ENCODE assay signal across 9 mouse cellular contexts in genomic region chr9:75760075-75760474, GRCm38 (mm10). TPM values are rescaled to one million over a fixed set of nuclear protein-coding genes. Genes with fewer than 3 reads are reported as not detected.
DNase-seq lines count a peak whose midpoint lies in the region; ATAC-seq and TF ChIP-seq lines count a peak whose summit lies in the region.
"Had no signal": no experiment of that assay in that cellular context is flagged by ENCODE, and none has a peak within 500 bp of the region (broad histone marks: within the 10 kb centered on the region; RNA-seq: fewer than 3 reads in every experiment).

No protein-coding gene starts in this region.

- intact Hi-C loops in gastrocnemius, adult 2 months (cut with DNase I), result loop anchor here (2.0 kb wide), 1 partner anchor 477 kb away; no protein-coding TSS in a partner anchor

- no peaks in the 10 kb centered on the region for H3K27me3 ChIP-seq in lung, embryonic 15.5 days
- H3K27me3 ChIP-seq in embryonic facial prominence, embryonic 13.5 days, result no peaks in the 10 kb centered on the region

- H3K4me1 ChIP-seq in lung, embryonic 15.5 days, result 0 out of 2 replicates have a peak, but pooled peaks cover 7% of the 10 kb centered on the region
- H3K4me1 ChIP-seq in embryonic facial prominence, embryonic 13.5 days, result 0 out of 2 replicates have a peak, but pooled peaks cover 2% of the 10 kb centered on the region

- peak overlapping the region; percentile 41; the same call in 1 of the 2 replicates for H3K4me2 ChIP-seq in lung, embryonic 15.5 days
- H3K4me2 ChIP-seq in embryonic facial prominence, embryonic 13.5 days, result peak overlapping the region; percentile 32

- 17% methylated on average over 5 of the region's 5 CpGs for WGBS in lung, embryonic 15.5 days
- WGBS in embryonic facial prominence, embryonic 13.5 days, result 18% methylated on average over 5 of the region's 5 CpGs

- H3K36me3 ChIP-seq in lung, embryonic 15.5 days, result no peaks in the 10 kb centered on the region
- no peaks in the 10 kb centered on the region for H3K36me3 ChIP-seq in embryonic facial prominence, embryonic 13.5 days

- TF ChIP-seq CTCF in gastrocnemius, adult 2 months (IDR thresholded peaks at IDR 0.05), result peak; percentile 57

- H3K9me3 ChIP-seq in lung, embryonic 15.5 days, result no peaks in the 10 kb centered on the region
- no peaks in the 10 kb centered on the region for H3K9me3 ChIP-seq in embryonic facial prominence, embryonic 13.5 days

- no peak overlapping the region for H3K9ac ChIP-seq in lung, embryonic 15.5 days
- H3K9ac ChIP-seq in embryonic facial prominence, embryonic 13.5 days, result no peak overlapping the region

- DNase-seq in gastrocnemius, adult 2 months, result no peak
- no peak for DNase-seq in gastrocnemius, adult 8-10 months (ENCODE audit: low spot score in 2 of 2)
- DNase-seq in lung, postnatal 25 days (ENCODE audit: low spot score), result no peak
- DNase-seq in MN1 (ENCODE audit: low spot score), result peak; percentile 15
- DNase-seq: heart, postnatal 36 days had no signal

- no peak overlapping the region for H3K27ac ChIP-seq in gastrocnemius, adult 2 months
- no peak overlapping the region for H3K27ac ChIP-seq in lung, embryonic 15.5 days
- no peak overlapping the region for H3K27ac ChIP-seq in embryonic facial prominence, embryonic 13.5 days

- H3K4me3 ChIP-seq in gastrocnemius, adult 2 months, result peak overlapping the region; percentile 4; the same call in 1 of the 2 replicates
- no peak overlapping the region for H3K4me3 ChIP-seq in lung, embryonic 15.5 days
- no peak overlapping the region for H3K4me3 ChIP-seq in embryonic facial prominence, embryonic 13.5 days

- no peak for ATAC-seq in lung, embryonic 15.5 days (ENCODE audit: borderline replicate concordance, extremely low read depth, low FRiP score, low TSS enrichment)
- no peak for ATAC-seq in embryonic facial prominence, embryonic 13.5 days (ENCODE audit: insufficient number of reproducible peaks, insufficient read depth, low FRiP score, low TSS enrichment, low read depth)
- no peak for ATAC-seq in megakaryocyte, adult 5-6 weeks (ENCODE audit: poor library complexity, severe bottlenecking)
- ATAC-seq in erythroblast, adult 5-6 weeks (replicated peaks; ENCODE audit: low FRiP score, poor library complexity, severe bottlenecking), result no peak

RNA-seq across cellular contexts. Expression of gene Bmp5, which starts 15.1 kb away (rescaled TPM):
- 1 to 10 TPM; 1.6 to 3.3 TPM for total RNA-seq in gastrocnemius, adult 2 months (2021)
- 1 to 10 TPM in 3 of 4 experiments, under 1 TPM in 1; 0.94 to 2.7 (median 1.6) TPM for total RNA-seq in gastrocnemius, adult 8-10 months (2022)
- 32.8 and 34.3 TPM in 2 replicates for polyA plus RNA-seq in lung, embryonic 15.5 days (2015; fragmentation: Nextera tagmentation; extraction: Ambion mirVana)
- 9.0 and 13.1 TPM in 2 replicates for polyA plus RNA-seq in embryonic facial prominence, embryonic 13.5 days (2015; fragmentation: Nextera tagmentation; extraction: Ambion mirVana)
- total RNA-seq in megakaryocyte, adult 5-6 weeks (2015), result not detected in 2 replicates
- total RNA-seq in megakaryocyte, adult 5-6 weeks (2017), result 0.53 TPM in 1 of 2 replicates, not detected in the other
- total RNA-seq in erythroblast, adult 5-6 weeks (2015; ENCODE audit: low replicate concordance), result not detected in 2 replicates
- total RNA-seq in erythroblast, adult 5-6 weeks (2017; ENCODE audit: low replicate concordance), result not detected in 2 replicates
